Mouse (Mus musculus): ENCODE measurements at regions not wholly inside any gene's neighbourhood (a gene's known extent, or its start where the extent isn't known, plus 50 kb on each side); places are given as distances from the start of the nearest gene placed in this dataset.

DNA sequence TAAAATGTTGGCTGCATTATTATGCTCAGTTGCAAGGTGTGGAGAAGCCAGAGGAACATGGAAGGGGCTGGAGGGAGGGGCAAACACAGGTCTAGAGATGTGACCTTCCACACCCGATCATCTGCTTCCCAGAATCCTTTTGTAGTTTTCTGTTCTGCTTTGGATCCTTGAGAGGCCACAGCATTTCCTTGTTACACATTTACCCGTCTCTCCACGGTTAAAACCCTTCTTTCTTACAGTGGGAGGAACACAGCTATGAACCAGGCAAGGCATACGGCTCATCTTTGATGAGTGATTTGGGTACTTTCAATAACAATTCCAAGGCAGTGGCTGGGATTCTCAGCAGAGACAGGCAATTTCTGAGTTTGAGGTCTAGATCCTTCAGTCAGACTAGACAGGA, 53.6 kb upstream of the Ubr2 start:
- H3K9me3 ChIP-seq (ENCODE audit: control insufficient read depth, low read length): no peaks in the 10 kb centered on the region
- H3K9ac ChIP-seq (ENCODE audit: low read depth, low read length, severe bottlenecking): no peak overlapping the region
- ATAC-seq (ENCODE audit: low FRiP score, low read depth) (no peak), DNase-seq (ENCODE audit: low spot score) (no peak)
- no peak overlapping the region for H3K4me2 ChIP-seq (replicated peaks; ENCODE audit: low read depth, low read length, severe bottlenecking)
- no peak for TF ChIP-seq POLR2A (IDR thresholded peaks at IDR 0.05; ENCODE audit: borderline replicate concordance, extremely low read depth, insufficient read depth, insufficient read length)
- H3K4me1 ChIP-seq (ENCODE audit: control insufficient read depth, insufficient read depth, low read length): no peaks in the 10 kb centered on the region
- 81% methylated on average over 4 of the region's 4 CpGs for WGBS
- no peaks in the 10 kb centered on the region for H3K36me3 ChIP-seq (ENCODE audit: control insufficient read depth, insufficient read depth, low read length)
- H3K27me3 ChIP-seq (ENCODE audit: control insufficient read depth, insufficient read depth, low read length): no peaks in the 10 kb centered on the region
- H3K27ac ChIP-seq (replicated peaks; ENCODE audit: low read depth, low read length): no peak overlapping the region
- no peak overlapping the region for H3K4me3 ChIP-seq (replicated peaks; ENCODE audit: low read length)

DNA sequence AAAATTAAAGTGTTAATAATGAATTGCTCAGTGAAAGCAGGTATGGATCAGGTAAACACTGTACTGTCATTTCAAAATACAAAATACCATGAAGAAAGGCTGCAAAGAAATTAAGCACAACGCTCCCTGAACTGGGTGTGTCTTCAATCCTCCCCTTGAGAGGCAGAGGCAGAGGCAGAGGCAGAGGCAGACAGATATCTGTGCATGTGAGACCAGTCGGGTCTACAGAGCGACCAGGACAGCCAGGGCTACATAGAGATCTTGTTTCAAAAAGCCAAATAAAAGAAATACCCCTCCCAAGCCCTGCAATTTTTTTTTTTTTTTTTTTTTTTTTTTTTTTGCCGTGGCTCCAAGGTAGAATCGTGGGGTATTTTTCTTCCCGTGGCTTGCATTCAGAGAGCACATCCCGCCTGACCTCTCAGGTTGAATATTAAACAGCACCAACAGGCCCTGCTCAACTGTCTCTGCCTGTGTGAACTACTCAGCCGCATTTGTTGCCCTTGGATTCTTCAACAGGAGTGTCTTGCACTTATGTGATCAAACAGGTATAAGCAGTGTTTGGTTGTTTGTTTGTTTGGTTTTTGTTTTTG, 50.8 kb upstream of the Ubr2 start:
- Histone ChIP-seq H3K9ac (ENCODE audit: low read depth, low read length, severe bottlenecking) (no peak overlapping the region), H3K4me2 (replicated peaks; ENCODE audit: low read depth, low read length, severe bottlenecking) (no peak overlapping the region), H3K36me3 (ENCODE audit: control insufficient read depth, insufficient read depth, low read length) (no peaks in the 10 kb centered on the region), H3K4me1 (ENCODE audit: control insufficient read depth, insufficient read depth, low read length) (no peaks in the 10 kb centered on the region), H3K9me3 (ENCODE audit: control insufficient read depth, low read length) (no peaks in the 10 kb centered on the region), H3K27ac (replicated peaks; ENCODE audit: low read depth, low read length) (no peak overlapping the region), H3K4me3 (replicated peaks; ENCODE audit: low read length) (no peak overlapping the region), H3K27me3 (ENCODE audit: control insufficient read depth, insufficient read depth, low read length) (no peaks in the 10 kb centered on the region)
- DNase-seq (ENCODE audit: low spot score) (no peak), ATAC-seq (ENCODE audit: low FRiP score, low read depth) (no peak)
- no peak for TF ChIP-seq POLR2A (IDR thresholded peaks at IDR 0.05; ENCODE audit: borderline replicate concordance, extremely low read depth, insufficient read depth, insufficient read length)
- 76% methylated on average over 8 of the region's 8 CpGs for WGBS
